Mouse (Mus musculus): ENCODE measurements at regions not wholly inside any gene's neighbourhood (a gene's known extent, or its start where the extent isn't known, plus 50 kb on each side); places are given as distances from the start of the nearest gene placed in this dataset.
A peak's percentile ranks its signal among the peaks of the same experiment; 100 is the strongest.
"Not testable (repeated sequence)": the region's sequence is repeated elsewhere in the genome, so short reads cannot be mapped to it uniquely, and the experiment has no call there.

- DNase-seq, result no peak
These were observed 87.5 kb upstream of the Ppp2r2d start for GRCm38 (mm10) chr7:138758386-138758785.

DNA sequence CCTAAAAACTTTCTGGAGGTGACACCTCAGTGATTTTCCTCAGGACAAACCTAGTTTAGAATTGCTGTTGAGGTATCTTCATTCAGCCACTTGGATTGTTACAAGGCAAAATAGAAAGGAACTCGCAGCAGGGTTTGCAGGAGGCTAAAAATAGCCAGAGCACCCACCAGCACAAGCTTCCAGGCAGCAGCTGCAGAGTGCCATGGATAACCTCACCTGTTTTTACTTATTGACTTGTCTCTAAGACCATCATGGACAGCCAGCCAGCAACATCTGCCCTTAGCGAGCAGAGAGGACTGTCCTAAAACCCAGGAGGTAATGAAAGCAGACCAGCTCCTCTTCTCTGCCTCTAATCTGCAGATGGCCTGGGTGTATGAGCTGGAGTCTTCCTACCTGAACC, 97.4 kb upstream of the Ppp2r2d start:
- DNase-seq, result no peak

- DNase-seq, result no peak
These were observed 99.3 kb upstream of the Ppp2r2d start for GRCm38 (mm10) chr7:138746616-138747015.

DNA sequence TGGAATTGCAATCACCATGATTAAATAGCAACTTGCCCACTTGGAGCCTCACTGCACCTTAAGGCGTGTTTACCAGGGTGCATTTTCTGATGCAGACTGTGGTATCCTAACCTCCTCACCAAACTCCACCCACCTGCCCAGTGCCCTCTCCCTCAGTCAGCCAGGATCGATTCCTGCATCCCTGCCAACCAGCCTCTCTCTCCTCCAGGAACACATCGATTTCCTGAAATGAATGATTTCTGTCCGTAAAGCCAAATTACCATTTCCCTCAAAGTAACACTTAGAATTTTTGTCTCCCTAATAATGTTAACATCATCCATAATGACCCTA, 103.4 kb upstream of the Ppp2r2d start:
- no peak for DNase-seq

DNA sequence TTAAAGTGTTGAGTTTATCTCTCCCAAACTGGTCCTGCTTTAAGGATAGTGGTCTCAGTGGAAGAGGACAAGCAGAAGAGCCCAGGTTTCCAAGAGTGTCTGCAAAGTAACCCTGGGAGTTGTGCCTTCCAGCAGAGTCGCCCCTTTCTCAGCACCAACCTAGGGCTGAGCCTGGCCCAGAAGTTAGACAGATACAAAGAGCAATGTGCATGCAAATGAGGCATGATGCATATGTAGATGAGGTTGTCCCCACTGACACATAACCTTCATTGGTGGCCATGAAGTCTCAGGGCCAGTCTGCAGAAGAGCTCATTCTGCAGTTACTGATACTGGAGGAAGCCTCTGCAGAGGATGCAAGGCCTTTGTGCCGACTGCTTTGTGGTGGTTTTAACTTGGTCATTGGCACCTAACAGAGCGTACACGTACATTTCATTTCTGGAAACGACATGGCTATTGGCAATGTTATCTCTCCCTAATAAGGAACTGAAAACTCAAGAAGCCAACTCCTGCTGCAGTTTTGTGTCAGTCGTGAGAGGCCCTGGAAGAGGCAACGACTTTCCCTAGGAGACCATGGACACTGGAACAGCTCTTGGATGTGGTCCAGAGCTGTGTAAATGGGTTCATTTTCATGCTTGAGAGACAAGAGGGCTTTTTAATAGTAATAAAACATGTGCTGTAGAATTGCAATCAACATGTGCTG, 103.9 kb upstream of the Ppp2r2d start:
- DNase-seq, result no peak

DNA sequence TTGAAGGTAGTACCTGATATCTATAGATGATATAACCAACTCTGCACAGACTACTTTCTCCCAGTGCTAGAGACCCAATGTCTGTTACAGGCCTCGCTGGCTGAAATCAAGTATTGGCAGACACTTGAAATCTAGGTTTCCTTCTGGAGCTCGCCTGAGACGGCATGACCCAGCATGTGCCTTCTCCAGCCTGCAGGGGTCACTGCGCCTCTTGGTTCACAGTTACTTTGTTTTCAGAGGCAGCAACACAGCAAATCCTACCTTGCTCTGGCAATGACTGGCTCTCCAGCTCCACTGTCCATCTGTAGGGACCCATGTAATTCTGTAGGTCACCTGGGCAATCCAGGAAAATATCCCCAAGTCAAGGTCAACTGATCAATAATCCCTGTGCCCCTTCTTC, 111.6 kb upstream of the Ppp2r2d start:
- peak; percentile 57 to 66 for DNase-seq

- peak; percentile 47 to 60 for DNase-seq
These were observed 121.0 kb upstream of the Ppp2r2d start for GRCm38 (mm10) chr7:138724829-138725228.

DNA sequence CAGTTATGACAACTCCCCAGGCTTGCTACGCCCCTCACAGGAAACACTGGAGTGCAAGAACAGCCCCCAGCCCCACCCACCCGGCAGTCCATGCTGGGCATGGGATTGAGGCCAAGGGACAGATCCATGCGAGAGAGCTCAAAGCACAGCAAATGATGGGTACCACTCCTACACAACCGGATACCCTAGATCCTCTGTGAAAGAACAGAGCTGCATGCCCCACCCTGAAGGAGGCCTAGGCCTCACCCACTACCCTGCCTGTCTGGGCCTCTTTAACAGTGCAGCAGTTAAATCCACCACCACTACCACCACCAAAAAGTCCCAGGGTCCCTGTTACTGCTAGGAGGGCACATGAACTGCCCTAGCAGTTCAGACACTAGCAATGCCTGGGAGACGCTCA, 126.3 kb upstream of the Ppp2r2d start:
- no peak for DNase-seq

DNA sequence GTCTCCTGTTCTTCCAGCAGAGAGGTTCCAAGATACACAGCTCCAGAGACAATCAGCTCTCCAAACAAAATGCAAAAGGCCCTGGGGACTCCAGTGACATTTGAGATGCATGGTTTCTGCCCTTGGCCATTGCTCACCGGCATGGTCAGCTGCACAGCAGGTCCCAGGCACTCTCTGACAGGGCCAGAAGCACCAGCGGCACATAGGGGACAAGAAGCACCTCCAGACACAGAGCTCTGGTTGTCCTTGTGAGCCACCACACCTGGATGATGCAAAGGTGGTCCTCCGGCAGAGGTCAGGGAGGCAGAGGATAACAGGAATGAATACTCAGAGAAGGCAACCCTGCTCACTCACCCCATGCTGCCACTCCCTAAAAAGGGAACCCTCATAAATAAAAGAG, 126.8 kb upstream of the Ppp2r2d start:
- no peak for DNase-seq

DNA sequence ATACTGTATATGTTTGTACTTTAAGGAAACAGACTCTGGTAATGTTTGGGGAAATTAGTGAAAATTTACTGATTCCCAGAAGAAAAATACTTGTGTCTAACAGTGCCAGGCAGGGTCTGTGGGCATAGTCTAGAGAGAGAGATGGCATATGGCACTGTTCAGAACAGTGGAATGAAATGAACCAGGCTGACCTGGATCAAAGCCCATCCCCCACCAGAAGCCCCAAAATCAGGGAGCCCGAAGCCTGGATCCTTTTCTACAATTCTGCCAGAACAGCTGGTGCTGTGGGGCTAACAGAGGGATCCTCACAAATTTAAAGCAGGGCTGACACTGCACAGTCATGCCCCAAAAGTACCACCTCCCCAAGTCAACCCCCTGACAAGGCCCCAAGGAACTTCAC, 131.1 kb upstream of the Ppp2r2d start:
- peak; percentile 49 to 50 for DNase-seq

DNA sequence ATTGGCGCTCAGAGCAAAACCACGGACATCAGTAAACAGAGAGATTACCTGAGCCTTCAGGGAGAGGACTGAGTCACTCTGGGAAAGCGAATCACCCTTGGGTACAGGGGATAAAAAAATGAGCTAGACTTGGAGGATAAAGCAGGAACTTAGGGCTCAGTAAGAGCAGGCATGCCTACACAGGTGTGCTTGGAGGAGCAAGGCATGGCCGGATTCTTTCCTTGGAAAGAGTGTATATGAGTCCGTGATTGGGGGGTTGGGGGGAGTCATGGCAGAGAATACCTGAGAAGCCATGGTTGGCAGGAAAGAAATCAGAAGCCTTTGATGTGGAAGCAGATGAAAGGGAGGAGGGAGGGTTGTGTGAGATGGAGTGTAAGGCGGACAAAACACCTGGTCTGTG, 137.5 kb upstream of the Ppp2r2d start:
- no peak for DNase-seq

DNA sequence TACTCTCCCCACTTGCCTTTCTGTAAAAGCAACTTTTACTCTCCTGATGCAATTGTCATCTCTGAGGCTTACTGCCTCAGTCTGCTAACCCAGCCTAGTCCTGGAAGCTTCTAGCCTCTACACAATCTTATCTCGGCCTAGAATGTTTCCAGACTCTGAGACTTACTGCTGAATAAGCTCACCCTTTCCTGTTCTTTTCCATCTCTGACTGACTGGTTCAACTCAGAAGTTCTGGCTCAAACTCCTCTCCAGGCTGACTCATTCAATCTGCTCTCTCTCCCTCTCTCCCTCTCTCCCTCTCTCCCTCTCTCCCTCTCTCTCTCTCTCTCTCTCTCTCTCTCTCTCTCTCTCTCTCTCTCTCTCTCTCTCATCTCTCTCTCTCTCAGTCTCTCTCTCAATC, 146.3 kb upstream of the Ppp2r2d start:
- not testable (repeated sequence) for DNase-seq

- DNase-seq, result peak; percentile 35 to 36
These were observed 163.7 kb upstream of the Ppp2r2d start for GRCm38 (mm10) chr7:138682161-138682560.

- DNase-seq, result no peak
These were observed 165.3 kb upstream of the Ppp2r2d start for GRCm38 (mm10) chr7:138680530-138680929.

- no peak for DNase-seq
These were observed 166.3 kb upstream of the Ppp2r2d start for GRCm38 (mm10) chr7:138679575-138679974.

GRCm38 (mm10) chr7:138672959-138673358, 172.9 kb upstream of the Ppp2r2d start:
- DNase-seq, result no peak

- DNase-seq, result peak in 1 of 2 experiments; percentile 21
These were observed 177.5 kb upstream of the Ppp2r2d start for GRCm38 (mm10) chr7:138668337-138668736.

DNA sequence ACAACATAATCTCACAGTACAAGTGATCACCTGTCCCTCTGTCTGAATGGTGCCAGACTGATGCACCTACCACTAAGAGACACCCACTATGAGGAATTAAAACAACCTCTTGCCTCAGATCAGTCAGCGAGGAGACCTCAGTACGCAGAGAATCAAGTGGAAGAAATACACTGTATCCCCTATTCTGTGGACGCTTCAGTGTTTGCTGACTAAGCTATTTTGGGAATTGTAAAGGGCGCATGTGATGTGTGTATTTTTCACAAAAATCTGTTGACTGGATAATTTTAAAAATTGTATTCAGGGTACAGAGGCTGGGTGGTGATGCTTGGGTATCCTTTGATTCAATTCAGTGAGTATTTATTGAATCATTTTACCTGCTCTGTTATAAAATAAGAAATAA, 185.8 kb upstream of the Ppp2r2d start:
- DNase-seq, result no peak

DNA sequence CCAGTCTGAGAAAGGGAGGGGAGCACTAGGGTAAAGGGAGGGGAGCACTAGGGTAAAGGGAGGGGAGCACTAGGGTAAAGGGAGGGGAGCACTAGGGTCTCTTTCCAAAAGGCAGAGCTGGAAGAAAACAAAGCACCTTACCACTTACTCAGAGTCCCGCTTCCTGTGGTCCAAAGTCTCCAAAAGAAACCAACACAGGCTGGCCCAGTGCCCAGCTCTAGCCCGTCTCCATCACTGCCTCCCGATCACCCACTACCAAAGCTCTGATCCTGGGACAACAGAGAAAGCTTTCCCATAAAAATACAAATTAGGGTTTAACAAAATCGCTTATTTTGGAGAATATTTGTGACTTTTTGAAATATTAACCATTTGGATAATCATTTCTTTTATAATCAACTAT, 188.4 kb upstream of the Ppp2r2d start:
- DNase-seq, result peak; percentile 39 to 40

DNA sequence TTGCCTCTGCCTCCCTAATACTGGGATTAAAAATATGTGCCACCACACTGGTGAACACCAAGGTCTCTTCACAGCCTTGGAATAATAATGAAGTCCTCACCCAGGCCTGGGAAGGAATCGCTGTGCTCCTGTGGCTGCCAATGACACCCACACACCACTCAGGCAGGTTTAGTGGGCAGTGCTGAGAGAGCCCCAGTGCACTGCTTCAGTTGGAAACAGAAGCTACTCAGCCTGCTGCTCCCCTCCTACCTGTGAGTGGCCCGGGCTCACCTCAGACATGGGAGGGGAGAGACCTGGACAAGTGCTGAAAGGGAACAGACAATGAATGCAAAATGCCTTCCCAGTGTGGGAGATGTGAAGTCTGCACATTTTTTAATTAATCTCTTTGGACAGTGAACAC, 188.8 kb upstream of the Ppp2r2d start:
- peak; percentile 33 to 36 for DNase-seq

DNA sequence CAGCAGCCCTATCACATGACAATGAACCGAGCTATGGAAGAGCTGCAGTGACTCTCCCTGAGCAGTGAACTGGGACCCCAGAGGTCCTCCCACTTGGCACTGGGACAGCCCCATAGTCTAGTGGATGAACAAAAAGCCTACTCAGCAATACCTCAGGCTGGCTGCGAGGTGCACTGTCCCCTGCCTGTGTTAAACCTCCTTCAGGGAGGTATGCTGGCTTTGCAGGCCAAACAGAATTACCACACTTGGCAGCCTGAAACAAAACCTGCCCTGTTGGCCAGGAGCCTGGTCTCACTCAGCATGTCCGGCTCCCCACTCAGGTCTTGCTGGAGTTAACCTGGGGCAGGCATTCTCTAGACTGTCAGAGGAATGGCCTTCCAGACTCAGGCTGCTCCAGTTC, 189.9 kb upstream of the Ppp2r2d start:
- DNase-seq, result peak; percentile 85 to 92

DNA sequence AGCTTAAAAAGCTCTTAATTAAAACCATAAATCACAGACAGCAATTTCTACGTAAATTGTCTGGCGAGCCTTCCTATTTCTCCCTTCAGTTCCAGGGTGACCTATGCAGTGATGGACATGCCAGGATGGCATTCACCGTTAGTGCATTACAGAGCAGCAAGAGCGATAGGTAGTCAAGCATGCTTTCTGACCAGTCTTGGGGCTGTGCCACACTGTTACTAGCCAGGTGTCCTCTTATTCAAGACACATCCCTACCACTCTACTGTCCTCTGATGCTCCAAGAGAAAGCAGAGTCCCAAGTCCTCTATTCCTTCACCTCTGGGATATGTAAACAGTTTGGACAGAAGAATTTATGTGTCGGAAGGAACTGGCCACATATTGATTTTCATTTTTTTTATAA, 194.9 kb upstream of the Ppp2r2d start:
- peak; percentile 54 to 62 for DNase-seq

- DNase-seq, result no peak
These were observed 198.2 kb upstream of the Ppp2r2d start for GRCm38 (mm10) chr7:138647636-138648035.

GRCm38 (mm10) chr7:138640492-138641165, 205.2 kb upstream of the Ppp2r2d start:
- peak; percentile 33 to 61 for DNase-seq

GRCm38 (mm10) chr7:138639541-138639940, 206.3 kb upstream of the Ppp2r2d start:
- no peak for DNase-seq

Data from cerebellum, postnatal 14 days (tissue).